Mouse (Mus musculus): ENCODE results near the gene Asdurf. TPM values are rescaled to one million over a fixed set of nuclear protein-coding genes. Genes with fewer than 3 reads are reported as not detected.

Gene Asdurf
- total RNA-seq, 2 experiments from 2014 or later = not detected

Other genes with a start within 250 kb of the Asdurf start
- gene 1700019A02Rik, start 165.0 kb downstream of the Asdurf start, total RNA-seq (2021) = not detected
- gene Pms1, start 55.6 kb downstream of the Asdurf start, total RNA-seq (2021) = 10 to 100 TPM; 21.2 to 22.0 TPM
- gene Ormdl1, start 55.5 kb downstream of the Asdurf start, total RNA-seq (2021) = 1 to 10 TPM; 7.3 to 8.3 TPM
- 1 to 10 TPM in 1 of 2 experiments, not detected in 1; 1.1 TPM for gene Gm28778, start 55.5 kb downstream of the Asdurf start, total RNA-seq (2021)
- 10 to 100 TPM; 21.4 to 22.2 TPM for gene Osgepl1, start 39.0 kb downstream of the Asdurf start, total RNA-seq (2021)
- gene Gm28551, start within 50 bp of the Asdurf start, total RNA-seq (2021) = under 1 TPM in 1 of 2 experiments, not detected in 1; 0.25 TPM
- 10 to 100 TPM; 23.3 to 26.4 TPM for gene Asnsd1, start 133 bp upstream of the Asdurf start, total RNA-seq (2021)